In genomic region chr12:41646956-41647575, GRCm38 (mm10) we compare ENCODE assay signal across 11 mouse cellular contexts.
A peak's percentile ranks its signal among the peaks of the same experiment; 100 is the strongest.
DNase-seq lines count a peak whose midpoint lies in the region; ATAC-seq and TF ChIP-seq lines count a peak whose summit lies in the region.
"Had no signal": no experiment of that assay in that cellular context is flagged by ENCODE, and none has a peak within 500 bp of the region (broad histone marks: within the 10 kb centered on the region; RNA-seq: fewer than 3 reads in every experiment).

No protein-coding gene starts in this region.

- no peak overlapping the region for H3K4me3 ChIP-seq in liver, adult 2 months (ENCODE audit: insufficient read depth, low read depth, low read length)
- H3K4me3 ChIP-seq in forebrain, embryonic 13.5 days, result no peak overlapping the region
- no peak overlapping the region for H3K4me3 ChIP-seq in midbrain, embryonic 12.5 days
- H3K4me3 ChIP-seq: liver, embryonic 12.5 days had no signal

- H3K27me3 ChIP-seq in liver, adult 2 months (ENCODE audit: control insufficient read depth, insufficient read depth, low read length), result no peaks in the 10 kb centered on the region
- H3K27me3 ChIP-seq in forebrain, embryonic 13.5 days, result no peaks in the 10 kb centered on the region
- no peaks in the 10 kb centered on the region for H3K27me3 ChIP-seq in midbrain, embryonic 12.5 days
- H3K27me3 ChIP-seq: liver, embryonic 12.5 days had no signal

- no peak for TF ChIP-seq CTCF in liver, adult 2 months (IDR thresholded peaks at IDR 0.05; ENCODE audit: low read depth, low read length)
- no peak for TF ChIP-seq CTCF in brain, embryonic 14.5 days (IDR thresholded peaks at IDR 0.05; ENCODE audit: borderline replicate concordance, extremely low read depth, insufficient read depth, insufficient read length)

- no peak for TF ChIP-seq POLR2A in liver, adult 2 months (IDR thresholded peaks at IDR 0.05; ENCODE audit: extremely low read depth, insufficient read depth, low read length)
- TF ChIP-seq POLR2A in brain, embryonic 14.5 days (IDR thresholded peaks at IDR 0.05; ENCODE audit: borderline replicate concordance, extremely low read depth, insufficient read depth, insufficient read length, poor library complexity, severe bottlenecking), result no peak

- 53% methylated on average over 5 of the region's 5 CpGs for WGBS in liver, adult 2 months
- 7% methylated on average over 5 of the region's 5 CpGs for WGBS in forebrain, embryonic 13.5 days
- WGBS in midbrain, embryonic 12.5 days, result 4% methylated on average over 5 of the region's 5 CpGs

- H3K4me2 ChIP-seq in forebrain, embryonic 13.5 days, result no peak overlapping the region
- 0 out of 2 replicates have a peak overlapping the region, but pooled peaks have one; percentile 7 for H3K4me2 ChIP-seq in midbrain, embryonic 12.5 days (replicated peaks)
- H3K4me2 ChIP-seq: liver, embryonic 12.5 days had no signal

- no peaks in the 10 kb centered on the region for H3K4me1 ChIP-seq in liver, adult 2 months (ENCODE audit: control insufficient read depth, insufficient read depth, low read length)
- H3K4me1 ChIP-seq in forebrain, embryonic 13.5 days, result peaks cover 46% of the 10 kb centered on the region
- peaks cover 44% of the 10 kb centered on the region for H3K4me1 ChIP-seq in midbrain, embryonic 12.5 days
- H3K4me1 ChIP-seq: liver, embryonic 12.5 days had no signal

- no peaks in the 10 kb centered on the region for H3K79me2 ChIP-seq in liver, adult 2 months (ENCODE audit: control insufficient read depth, insufficient read depth, low read length)

- 0 out of 2 replicates have a peak, but pooled peaks have one; percentile 11 for ATAC-seq in forebrain, embryonic 13.5 days
- ATAC-seq in midbrain, embryonic 12.5 days (ENCODE audit: low FRiP score, low read depth), result peak; percentile 84
- ATAC-seq: liver, embryonic 12.5 days had no signal

- peak; percentile 18 for DNase-seq in liver, adult 2 months (ENCODE audit: extremely low read depth, low read depth, low spot score)
- DNase-seq in liver, result no peak
- peak; percentile 78 for DNase-seq in brain, embryonic 14.5 days (ENCODE audit: low read depth)
- no peak for DNase-seq in thymus, postnatal 25 days
- no peak for DNase-seq in kidney, postnatal 36 days
- DNase-seq in ovary, postnatal 10 days (ENCODE audit: low spot score), result no peak
- DNase-seq: adrenal gland, adult 8-10 months; right cerebral cortex, postnatal 4 days had no signal

- no peak overlapping the region for H3K9ac ChIP-seq in liver, adult 2 months (ENCODE audit: low read depth, low read length)
- H3K9ac ChIP-seq in forebrain, embryonic 13.5 days, result no peak overlapping the region
- no peak overlapping the region for H3K9ac ChIP-seq in midbrain, embryonic 12.5 days (replicated peaks)
- H3K9ac ChIP-seq: liver, embryonic 12.5 days had no signal

- no peaks in the 10 kb centered on the region for H3K36me3 ChIP-seq in liver, adult 2 months (ENCODE audit: control insufficient read depth, insufficient read depth, low read length)
- H3K36me3 ChIP-seq in forebrain, embryonic 13.5 days (ENCODE audit: poor library complexity, severe bottlenecking), result no peaks in the 10 kb centered on the region
- no peaks in the 10 kb centered on the region for H3K36me3 ChIP-seq in midbrain, embryonic 12.5 days
- H3K36me3 ChIP-seq: liver, embryonic 12.5 days had no signal

- no peaks in the 10 kb centered on the region for H3K9me3 ChIP-seq in forebrain, embryonic 13.5 days (replicated peaks)
- H3K9me3 ChIP-seq in midbrain, embryonic 12.5 days, result no peaks in the 10 kb centered on the region
- H3K9me3 ChIP-seq: liver, embryonic 12.5 days had no signal

- no peak overlapping the region for H3K27ac ChIP-seq in liver, adult 2 months (replicated peaks; ENCODE audit: insufficient read depth, low read depth, low read length)
- H3K27ac ChIP-seq in forebrain, embryonic 13.5 days, result peak overlapping the region; percentile 35; the same call in 1 of the 2 replicates
- peak overlapping the region; percentile 56 for H3K27ac ChIP-seq in midbrain, embryonic 12.5 days (replicated peaks)
- H3K27ac ChIP-seq: liver, embryonic 12.5 days had no signal

Comparison
In these comparisons a context has a peak if more than half of its experiments do, and no peak if none do; other contexts are left out.
1. DNase-seq: peak in liver, adult 2 months (single experiment) and brain, embryonic 14.5 days (single experiment); none in liver (single experiment), thymus, postnatal 25 days (single experiment), kidney, postnatal 36 days (0 of 2) and ovary, postnatal 10 days (single experiment).